Mouse (Mus musculus): ENCODE data around the gene Wwp2.

DNA sequence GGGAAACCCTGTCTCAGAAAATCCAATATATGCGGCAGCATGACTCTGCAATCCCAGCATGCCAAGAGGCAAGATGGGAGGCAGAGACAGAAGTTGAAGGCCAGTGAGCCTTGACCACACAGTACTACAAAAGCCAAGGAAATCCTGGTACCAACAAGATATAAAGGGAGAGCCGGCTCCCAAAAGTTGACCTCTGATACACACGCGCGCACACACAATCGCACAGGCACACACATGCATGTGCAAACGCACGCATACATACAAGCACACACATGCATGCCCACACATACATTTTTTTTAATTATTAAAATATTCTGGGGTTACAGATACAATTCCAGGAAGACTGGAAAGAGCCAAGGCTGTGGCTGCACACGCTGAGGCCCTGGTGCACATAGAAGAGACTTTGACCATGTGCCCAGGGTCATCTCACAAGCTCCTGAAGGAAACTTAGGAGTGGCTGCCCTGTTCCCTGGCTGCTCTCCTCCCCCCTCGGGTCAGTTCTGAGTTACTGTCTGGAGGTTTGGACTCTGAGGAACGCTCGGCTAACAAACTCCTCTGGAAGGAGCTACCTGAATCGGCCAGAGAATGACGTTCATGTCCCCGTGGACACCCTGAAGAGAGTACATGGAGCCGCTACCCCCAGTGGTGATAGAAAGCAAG lies 45.6 kb upstream of the Wwp2 start:
- TF ChIP-seq EP300 (IDR thresholded peaks at IDR 0.05; ENCODE audit: insufficient read depth, low read depth, low read length) (no peak), CTCF (IDR thresholded peaks at IDR 0.05) (no peak), POLR2A (IDR thresholded peaks at IDR 0.05; ENCODE audit: insufficient read depth, low read depth, low read length) (no peak)
